Mouse (Mus musculus) hindbrain, embryonic 11.5 days (tissue): ENCODE measurements around the gene Ncoa3. TPM values are rescaled to one million over a fixed set of nuclear protein-coding genes. Genes with fewer than 3 reads are reported as not detected.

Source experiments
- ATAC-seq: fragments of 200-750 bp; cut with Nextera tagmentation; 2 replicates; pipeline ENCODE4 v1.8.0; 2017; ENCODE audit warnings: mild to moderate bottlenecking, moderate TSS enrichment, moderate library complexity; ENCODE audit not compliant: low FRiP score
- DNase-seq: peaks from one replicate; pipeline ENCODE4 v3.0.0-alpha.2; 2015; ENCODE audit warnings: low spot score
- H3K27ac ChIP-seq: fragments of 300-500 bp; sonication (generic); 2 replicates; pipeline ENCODE4 v1.5.1; 2014; ENCODE audit warnings: mild to moderate bottlenecking, low read depth, low read length
- H3K27me3 ChIP-seq: fragments of 300-500 bp; sonication (generic); 2 replicates; pipeline ENCODE4 v1.6.1; 2014; ENCODE audit warnings: mild to moderate bottlenecking, low read length, moderate library complexity, mixed read lengths; ENCODE audit not compliant: control insufficient read depth, insufficient read depth
- H3K36me3 ChIP-seq: fragments of 300-500 bp; sonication (generic); 2 replicates; pipeline ENCODE4 v1.6.1; 2014; ENCODE audit warnings: mild to moderate bottlenecking, low read length, moderate library complexity, mixed read lengths; ENCODE audit not compliant: control insufficient read depth, insufficient read depth
- H3K4me1 ChIP-seq: fragments of 300-500 bp; sonication (generic); replicated peaks from 2 replicates; pipeline ENCODE4 v1.6.1; 2014; ENCODE audit warnings: low read length, mixed read lengths; ENCODE audit not compliant: control insufficient read depth, insufficient read depth
- H3K4me2 ChIP-seq: fragments of 300-500 bp; sonication (generic); replicated peaks from 2 replicates; pipeline ENCODE4 v1.6.1; 2014; ENCODE audit warnings: mild to moderate bottlenecking, low read depth, low read length
- H3K4me3 ChIP-seq: fragments of 300-500 bp; sonication (generic); 2 replicates; pipeline ENCODE4 v1.5.1; 2014; ENCODE audit warnings: low read depth, low read length
- H3K9ac ChIP-seq: fragments of 300-500 bp; sonication (generic); 2 replicates; pipeline ENCODE4 v1.6.1; 2014; ENCODE audit warnings: low read depth, low read length
- H3K9me3 ChIP-seq: fragments of 300-500 bp; sonication (generic); 2 replicates; pipeline ENCODE4 v1.6.1; 2016; ENCODE audit warnings: low read length; ENCODE audit not compliant: control insufficient read depth
- WGBS: fragments of 180-500 bp; shearing (Covaris S2); extraction: QIAGEN DNeasy Blood & Tissue Kit; methylation state at CpG from one replicate; pipeline ENCODE4 v1.1.7; 2014; 5-methylcytosine and 5-hydroxymethylcytosine counted together
- polyA plus RNA-seq: library from polyadenylated mRNA; unstranded; fragments of >200 nt; fragmentation: Nextera tagmentation; extraction: Ambion mirVana; gene quantifications from 2 replicates; pipeline ENCODE4 v1.2.1, GENCODE M21; 2014

Ncoa3 gene
- polyA plus RNA-seq, 1 experiment from 2014 or later: 17.1 TPM

DNA sequence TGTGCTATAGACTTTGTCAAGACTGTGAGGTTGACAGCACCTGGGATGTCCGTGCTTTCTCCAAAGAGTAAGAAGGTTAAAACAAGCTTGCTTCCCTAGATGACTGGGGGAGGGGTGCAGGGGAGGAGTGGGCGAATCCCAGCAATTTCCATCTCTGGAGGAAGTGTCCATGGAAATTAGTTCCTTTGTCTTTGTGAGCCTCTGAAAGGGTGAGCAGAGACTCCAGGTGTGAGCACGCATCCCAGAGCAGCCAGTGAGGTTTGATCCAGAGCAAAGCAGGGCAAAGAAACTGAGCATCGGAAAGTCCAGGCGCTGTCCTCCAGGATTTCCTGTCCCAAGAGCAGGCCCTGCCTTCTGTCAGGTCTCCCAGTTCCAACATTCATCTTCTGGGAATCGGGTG lies 81.9 kb downstream of the Ncoa3 start:
- H3K27ac ChIP-seq: peak overlapping the region; percentile 56; the same call in 1 of the 2 replicates
- H3K9me3 ChIP-seq: no peaks in the 10 kb centered on the region
- no peak overlapping the region for H3K9ac ChIP-seq
- 62% methylated on average over 6 of the region's 6 CpGs for WGBS
- H3K4me1 ChIP-seq: no peaks in the 10 kb centered on the region
- H3K36me3 ChIP-seq: peaks cover 3% of the 10 kb centered on the region; the same call in 1 of the 2 replicates
- no peak for DNase-seq
- no peak overlapping the region for H3K4me2 ChIP-seq
- no peak overlapping the region for H3K4me3 ChIP-seq
- no peaks in the 10 kb centered on the region for H3K27me3 ChIP-seq
- ATAC-seq: no peak

DNA sequence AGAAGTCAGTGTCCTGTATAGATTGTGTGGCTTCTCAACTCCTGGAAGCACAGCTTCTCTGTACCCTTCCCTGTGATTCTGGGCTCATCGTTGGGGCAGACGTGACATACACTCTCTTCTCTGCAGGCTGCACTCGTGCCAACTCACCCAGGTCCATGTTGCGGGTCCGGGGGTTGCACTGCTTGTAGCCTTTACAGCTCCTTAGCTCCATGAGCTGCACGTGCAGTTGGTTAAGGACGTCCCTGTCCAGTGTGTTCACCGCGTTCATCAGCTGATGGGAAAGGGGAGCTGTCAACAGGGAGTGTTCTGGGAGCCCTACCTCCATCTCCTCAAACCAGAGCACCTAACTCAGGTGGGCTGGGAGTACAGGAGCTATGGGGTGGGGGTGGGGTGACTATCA lies 84.9 kb downstream of the Ncoa3 start:
- H3K9me3 ChIP-seq: no peaks in the 10 kb centered on the region
- no peaks in the 10 kb centered on the region for H3K27me3 ChIP-seq
- H3K4me2 ChIP-seq: no peak overlapping the region
- no peak overlapping the region for H3K4me3 ChIP-seq
- 93% methylated on average over 9 of the region's 9 CpGs for WGBS
- no peaks in the 10 kb centered on the region for H3K4me1 ChIP-seq
- DNase-seq (no peak), ATAC-seq (no peak)
- H3K27ac ChIP-seq: no peak overlapping the region
- no peak overlapping the region for H3K9ac ChIP-seq
- H3K36me3 ChIP-seq: no peaks in the 10 kb centered on the region

DNA sequence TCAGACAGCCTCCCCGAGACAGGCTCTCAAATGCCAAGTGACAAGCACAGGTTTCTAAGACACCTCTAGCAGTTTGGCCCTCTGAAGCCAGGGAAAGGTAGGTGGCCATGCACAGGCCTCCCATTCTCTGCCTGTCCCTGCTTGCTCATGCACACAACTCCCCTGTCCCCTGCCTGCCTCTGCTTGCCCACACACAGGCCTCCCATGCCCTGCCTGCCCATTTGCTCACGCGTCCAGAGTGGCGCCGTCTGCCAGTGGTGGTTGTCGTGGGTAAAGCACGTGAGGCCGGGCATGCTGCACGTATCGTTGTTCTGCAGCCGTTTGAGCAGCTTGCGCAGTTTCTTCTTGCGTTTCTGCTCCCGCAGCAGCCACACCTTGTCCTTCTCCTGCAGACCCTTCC lies 86.8 kb downstream of the Ncoa3 start:
- Histone ChIP-seq H3K4me2 (no peak overlapping the region), H3K27ac (no peak overlapping the region), H3K27me3 (no peaks in the 10 kb centered on the region), H3K36me3 (no peaks in the 10 kb centered on the region), H3K4me3 (no peak overlapping the region), H3K4me1 (no peaks in the 10 kb centered on the region), H3K9me3 (no peaks in the 10 kb centered on the region), H3K9ac (no peak overlapping the region)
- DNase-seq: no peak
- ATAC-seq: no peak
- WGBS: 96% methylated on average over 14 of the region's 14 CpGs

DNA sequence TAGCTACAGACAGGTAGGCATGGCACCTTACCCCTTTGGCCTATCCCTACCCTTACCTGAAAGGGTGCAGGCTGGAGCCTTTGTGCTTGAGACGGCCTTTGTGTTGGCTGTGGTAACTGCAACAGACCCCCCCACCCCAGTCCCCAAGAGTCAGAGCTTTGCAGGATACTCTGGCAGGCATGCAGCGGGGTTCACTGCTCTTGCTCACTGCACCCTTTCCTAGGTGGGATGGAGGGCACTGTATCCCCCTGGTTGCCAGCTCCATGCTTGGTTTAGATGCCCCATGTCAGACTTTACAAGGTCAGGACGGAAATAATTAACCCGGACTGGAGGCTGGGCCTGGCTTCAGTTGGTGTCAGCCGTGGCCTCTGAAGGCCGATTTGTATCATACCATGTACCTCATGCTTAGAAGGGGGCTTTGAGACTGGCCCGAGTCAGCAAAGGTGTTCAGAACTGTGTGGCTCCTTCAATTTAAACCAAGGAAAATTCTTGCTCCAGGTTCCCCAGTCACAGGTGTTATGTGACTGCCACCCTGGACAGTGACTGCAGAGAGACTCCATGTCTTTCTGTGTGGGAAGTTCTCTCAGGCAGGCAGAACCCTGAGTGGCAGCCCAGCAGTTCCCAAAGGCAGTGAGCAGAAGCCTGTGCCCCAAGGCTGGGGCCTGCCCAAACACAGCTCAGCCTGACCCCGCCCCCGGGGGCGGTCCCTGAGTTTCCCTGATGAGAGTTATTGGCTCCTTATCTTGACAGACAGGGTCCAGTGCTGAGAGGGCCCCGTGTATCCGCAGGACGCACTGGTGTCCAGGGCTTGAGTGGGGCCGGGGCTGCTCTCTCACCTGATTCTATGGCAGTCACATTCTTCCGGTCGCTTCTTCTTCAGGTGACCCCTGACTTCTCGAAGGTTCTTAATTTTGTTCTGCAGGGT lies 87.8 kb downstream of the Ncoa3 start:
- H3K9ac ChIP-seq: no peak overlapping the region
- no peak overlapping the region for H3K27ac ChIP-seq
- no peaks in the 10 kb centered on the region for H3K4me1 ChIP-seq
- ATAC-seq: no peak
- WGBS: 62% methylated on average over 17 of the region's 17 CpGs
- H3K9me3 ChIP-seq: no peaks in the 10 kb centered on the region
- no peak overlapping the region for H3K4me3 ChIP-seq
- H3K27me3 ChIP-seq: no peaks in the 10 kb centered on the region
- H3K36me3 ChIP-seq: no peaks in the 10 kb centered on the region
- DNase-seq: peak; percentile 63
- no peak overlapping the region for H3K4me2 ChIP-seq

DNA sequence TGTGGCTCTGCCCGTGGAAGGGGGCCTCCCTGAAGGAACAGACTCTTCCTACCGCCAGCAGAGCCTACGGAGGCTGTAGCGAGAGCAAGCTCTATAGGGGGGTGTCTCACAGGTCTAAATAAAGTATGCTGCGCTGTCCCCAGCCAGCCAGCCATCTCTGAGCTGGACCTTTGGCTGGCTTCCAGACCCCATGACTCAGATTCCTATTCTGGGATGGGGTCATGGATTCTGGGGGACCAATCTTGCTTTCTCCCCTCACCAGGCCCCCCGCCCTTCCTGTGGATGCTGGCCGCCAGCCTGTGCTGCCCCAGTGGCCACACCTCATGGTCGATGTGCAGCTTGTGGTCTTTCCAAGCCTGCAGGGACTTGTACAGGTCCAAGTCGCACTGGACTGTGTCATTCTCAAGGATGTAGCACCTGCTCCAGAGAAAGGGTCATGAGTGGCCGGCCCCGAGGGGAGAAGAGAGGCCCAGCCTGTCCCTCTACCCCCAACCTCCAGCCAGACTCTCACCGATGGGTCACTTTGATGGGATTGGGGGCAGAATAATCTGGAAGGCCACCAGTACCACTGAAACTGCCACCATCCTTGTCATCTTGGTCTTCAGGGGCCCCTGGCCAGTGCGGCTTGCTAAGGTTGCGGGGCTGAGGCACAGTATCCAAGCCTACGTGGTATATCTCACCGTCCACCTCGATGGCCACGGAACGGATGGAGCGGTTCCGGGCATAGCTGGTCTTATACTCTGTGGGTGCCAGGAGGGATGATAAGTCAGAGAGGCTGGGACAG lies 88.7 kb downstream of the Ncoa3 start:
- Histone ChIP-seq H3K9me3 (no peaks in the 10 kb centered on the region), H3K27me3 (no peaks in the 10 kb centered on the region), H3K36me3 (no peaks in the 10 kb centered on the region), H3K4me1 (no peaks in the 10 kb centered on the region), H3K9ac (no peak overlapping the region), H3K4me3 (no peak overlapping the region), H3K27ac (no peak overlapping the region), H3K4me2 (no peak overlapping the region)
- DNase-seq: no peak
- WGBS: 88% methylated on average over 21 of the region's 21 CpGs
- no peak for ATAC-seq

DNA sequence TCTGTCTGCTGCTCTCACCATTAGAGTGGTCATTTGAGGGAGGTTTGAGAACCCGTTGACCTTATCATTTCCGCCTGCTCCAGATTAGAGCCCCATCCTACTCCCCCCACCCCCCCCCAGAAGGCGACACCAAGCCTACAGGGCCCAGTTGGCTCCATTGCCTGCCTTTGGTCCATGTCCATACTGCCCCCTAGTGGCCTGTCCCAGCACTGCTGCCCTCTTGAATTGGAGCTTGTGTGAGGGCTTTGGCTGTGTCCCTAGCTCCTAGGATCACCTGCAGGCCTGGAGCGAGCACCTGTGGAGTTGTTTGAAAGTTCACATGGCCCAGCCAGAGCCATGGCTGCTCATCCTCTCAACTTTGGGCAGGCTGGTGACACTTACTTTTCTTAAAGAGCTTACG lies 89.8 kb downstream of the Ncoa3 start:
- Histone ChIP-seq H3K4me1 (no peaks in the 10 kb centered on the region), H3K4me3 (no peak overlapping the region), H3K27ac (no peak overlapping the region), H3K36me3 (no peaks in the 10 kb centered on the region), H3K27me3 (no peaks in the 10 kb centered on the region), H3K9me3 (no peaks in the 10 kb centered on the region), H3K9ac (no peak overlapping the region), H3K4me2 (no peak overlapping the region)
- DNase-seq: peak; percentile 86
- WGBS: 58% methylated on average over 5 of the region's 5 CpGs
- ATAC-seq: no peak

DNA sequence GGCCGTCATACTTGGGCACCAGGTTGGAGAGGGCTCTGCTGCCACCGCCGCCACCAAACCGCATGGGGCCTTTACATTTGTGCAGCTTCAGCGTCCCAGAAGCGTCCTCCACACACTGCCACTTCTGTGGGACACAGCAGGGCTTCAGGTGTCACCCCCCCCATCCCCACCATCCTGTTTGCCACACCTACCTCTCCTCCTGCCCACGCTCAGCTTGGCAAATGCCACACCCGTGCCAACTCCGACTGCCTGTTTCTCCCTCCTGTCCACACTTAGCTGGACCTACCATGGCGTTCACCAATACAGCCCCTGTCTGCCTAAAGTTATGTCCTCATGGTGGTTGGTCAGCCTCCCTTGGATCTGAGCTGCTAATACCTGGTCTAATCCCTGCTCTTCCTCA lies 90.2 kb downstream of the Ncoa3 start:
- H3K4me2 ChIP-seq: no peak overlapping the region
- 0 out of 2 replicates have a peak, but pooled peaks have one; percentile 10 for ATAC-seq
- no peak overlapping the region for H3K9ac ChIP-seq
- 76% methylated on average over 10 of the region's 10 CpGs for WGBS
- H3K27me3 ChIP-seq: no peaks in the 10 kb centered on the region
- H3K27ac ChIP-seq: no peak overlapping the region
- no peak for DNase-seq
- no peaks in the 10 kb centered on the region for H3K4me1 ChIP-seq
- H3K9me3 ChIP-seq: no peaks in the 10 kb centered on the region
- H3K4me3 ChIP-seq: no peak overlapping the region
- no peaks in the 10 kb centered on the region for H3K36me3 ChIP-seq

DNA sequence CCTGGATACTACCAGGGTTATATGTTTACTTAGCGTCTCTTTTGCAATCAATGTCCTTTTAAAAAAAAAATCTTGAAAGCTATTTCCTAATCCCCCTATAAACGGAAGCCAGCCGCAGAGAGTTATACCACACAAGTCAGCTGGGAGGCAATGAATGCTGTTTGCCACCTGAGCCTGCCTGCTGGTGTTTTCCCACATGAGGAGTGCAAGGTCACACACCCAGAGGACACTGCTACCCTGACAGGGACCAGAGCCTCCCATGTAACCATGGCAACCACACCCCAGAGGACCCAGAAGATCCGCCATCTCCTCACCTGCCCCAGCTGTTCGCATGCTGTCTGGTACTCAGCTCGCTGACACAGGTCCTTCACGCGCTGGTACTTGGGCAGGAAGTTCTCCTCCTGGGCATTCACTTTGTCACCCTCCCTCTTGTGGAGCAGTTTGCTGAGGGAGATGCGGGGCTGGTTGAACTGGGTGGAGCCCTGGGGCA lies 91.2 kb downstream of the Ncoa3 start:
- H3K4me1 ChIP-seq: no peaks in the 10 kb centered on the region
- no peak overlapping the region for H3K27ac ChIP-seq
- no peak overlapping the region for H3K4me2 ChIP-seq
- H3K9me3 ChIP-seq: no peaks in the 10 kb centered on the region
- 81% methylated on average over 9 of the region's 9 CpGs for WGBS
- no peak overlapping the region for H3K4me3 ChIP-seq
- DNase-seq (no peak), ATAC-seq (no peak)
- H3K36me3 ChIP-seq: no peaks in the 10 kb centered on the region
- no peak overlapping the region for H3K9ac ChIP-seq
- no peaks in the 10 kb centered on the region for H3K27me3 ChIP-seq
